Mouse (Mus musculus) forebrain, embryonic 11.5 days (tissue): ENCODE measurements at regions not wholly inside any gene's neighbourhood (a gene's known extent, or its start where the extent isn't known, plus 50 kb on each side); places are given as distances from the start of the nearest gene placed in this dataset.

Experiments
- ATAC-seq: fragments of 200-750 bp; cut with Nextera tagmentation; replicated peaks from 2 replicates; pipeline ENCODE4 v1.8.0; 2017; ENCODE audit warnings: moderate TSS enrichment; ENCODE audit not compliant: low FRiP score
- DNase-seq: peaks from one replicate; pipeline ENCODE4 v3.0.0-alpha.2; 2017; ENCODE audit warnings: low spot score
- H3K27ac ChIP-seq: fragments of 300-500 bp; sonication (generic); 2 replicates; pipeline ENCODE4 v1.5.1; 2014; ENCODE audit warnings: low read depth, low read length
- H3K27me3 ChIP-seq: fragments of 300-500 bp; sonication (generic); 2 replicates; pipeline ENCODE4 v1.6.1; 2014; ENCODE audit warnings: mild to moderate bottlenecking, low read length, mixed read lengths; ENCODE audit not compliant: control insufficient read depth, insufficient read depth
- H3K36me3 ChIP-seq: fragments of 300-500 bp; sonication (generic); 2 replicates; pipeline ENCODE4 v1.6.1; 2014; ENCODE audit warnings: mild to moderate bottlenecking, low read length, moderate library complexity, mixed read lengths; ENCODE audit not compliant: control insufficient read depth, insufficient read depth
- H3K4me1 ChIP-seq: fragments of 300-500 bp; sonication (generic); replicated peaks from 2 replicates; pipeline ENCODE4 v1.6.1; 2014; ENCODE audit warnings: low read length, mixed read lengths; ENCODE audit not compliant: control insufficient read depth, insufficient read depth
- H3K4me2 ChIP-seq: fragments of 300-500 bp; sonication (generic); 2 replicates; pipeline ENCODE4 v1.6.1; 2014; ENCODE audit warnings: low read depth, mild to moderate bottlenecking, low read length, moderate library complexity, mixed read lengths; ENCODE audit not compliant: severe bottlenecking
- H3K4me3 ChIP-seq: fragments of 300-500 bp; sonication (generic); 2 replicates; pipeline ENCODE4 v1.5.1; 2014; ENCODE audit warnings: low read depth, low read length
- H3K9ac ChIP-seq: fragments of 300-500 bp; sonication (generic); 2 replicates; pipeline ENCODE4 v1.6.1; 2014; ENCODE audit warnings: low read length
- H3K9me3 ChIP-seq: fragments of 300-500 bp; sonication (generic); 2 replicates; pipeline ENCODE4 v1.6.1; 2016; ENCODE audit warnings: low read length, mixed read lengths; ENCODE audit not compliant: control insufficient read depth
- WGBS: fragments of 180-500 bp; shearing (Covaris S2); extraction: QIAGEN DNeasy Blood & Tissue Kit; methylation state at CpG from one replicate; pipeline ENCODE4 v1.1.7; 2014; 5-methylcytosine and 5-hydroxymethylcytosine counted together

- ATAC-seq (no peak), DNase-seq (no peak)
- 74% methylated on average over 7 of the region's 7 CpGs for WGBS
- no peaks in the 10 kb centered on the region for H3K9me3 ChIP-seq
- H3K4me1 ChIP-seq, result no peaks in the 10 kb centered on the region
- H3K27ac ChIP-seq, result no peak overlapping the region
- H3K36me3 ChIP-seq, result no peaks in the 10 kb centered on the region
- H3K27me3 ChIP-seq, result no peaks in the 10 kb centered on the region
- H3K4me2 ChIP-seq, result no peak overlapping the region
- H3K4me3 ChIP-seq, result no peak overlapping the region
- no peak overlapping the region for H3K9ac ChIP-seq
Measured at GRCm38 (mm10) chr13:102576871-102577662, 116.3 kb upstream of the Cd180 start.

GRCm38 (mm10) chr13:102578811-102579210 is 114.5 kb upstream of the Cd180 start:
- ATAC-seq (no peak), DNase-seq (no peak)
- H3K4me1 ChIP-seq, result no peaks in the 10 kb centered on the region
- no peaks in the 10 kb centered on the region for H3K36me3 ChIP-seq
- no peak overlapping the region for H3K4me2 ChIP-seq
- H3K27me3 ChIP-seq, result no peaks in the 10 kb centered on the region
- H3K27ac ChIP-seq, result no peak overlapping the region
- H3K9me3 ChIP-seq, result no peaks in the 10 kb centered on the region
- H3K9ac ChIP-seq, result no peak overlapping the region
- no peak overlapping the region for H3K4me3 ChIP-seq
- 86% methylated on average over 2 of the region's 2 CpGs for WGBS

DNA sequence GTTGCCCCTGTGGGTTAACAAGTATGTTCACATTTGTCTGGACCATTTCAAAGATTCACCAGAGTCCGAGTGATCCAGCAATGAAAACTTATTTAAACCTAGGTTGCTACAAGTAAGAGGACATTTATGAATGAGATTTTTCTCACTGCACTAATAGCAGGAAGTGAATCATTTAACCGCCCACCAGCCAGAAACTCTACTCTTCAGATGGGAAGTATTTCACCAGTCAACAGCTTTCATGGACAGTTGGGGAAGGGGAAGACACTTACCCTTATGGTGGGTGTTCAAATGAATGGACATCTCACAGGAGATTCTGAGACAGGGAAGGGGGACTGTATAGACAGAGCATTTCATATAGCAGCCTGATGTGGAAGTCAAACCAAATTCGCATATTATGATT is 113.7 kb upstream of the Cd180 start:
- Histone ChIP-seq H3K9ac (no peak overlapping the region), H3K27ac (no peak overlapping the region), H3K4me2 (no peak overlapping the region), H3K4me1 (no peaks in the 10 kb centered on the region), H3K9me3 (no peaks in the 10 kb centered on the region), H3K27me3 (no peaks in the 10 kb centered on the region), H3K4me3 (no peak overlapping the region), H3K36me3 (no peaks in the 10 kb centered on the region)
- WGBS, result 93% methylated on average over 3 of the region's 3 CpGs
- ATAC-seq, result no peak
- DNase-seq, result no peak

GRCm38 (mm10) chr13:102583984-102584645 is 109.2 kb upstream of the Cd180 start:
- Histone ChIP-seq H3K27me3 (no peaks in the 10 kb centered on the region), H3K4me1 (no peaks in the 10 kb centered on the region), H3K9me3 (no peaks in the 10 kb centered on the region), H3K4me3 (no peak overlapping the region), H3K27ac (no peak overlapping the region), H3K36me3 (no peaks in the 10 kb centered on the region), H3K4me2 (no peak overlapping the region), H3K9ac (no peak overlapping the region)
- 86% methylated on average over 12 of the region's 12 CpGs for WGBS
- no peak for ATAC-seq
- DNase-seq, result no peak

- no peak overlapping the region for H3K9ac ChIP-seq
- whole genome bisulfite sequencing, result 80% methylated on average over 6 of the region's 6 CpGs
- DNase-seq, result no peak
Measured at GRCm38 (mm10) chr13:102586215-102586614, 107.1 kb upstream of the Cd180 start.

DNA sequence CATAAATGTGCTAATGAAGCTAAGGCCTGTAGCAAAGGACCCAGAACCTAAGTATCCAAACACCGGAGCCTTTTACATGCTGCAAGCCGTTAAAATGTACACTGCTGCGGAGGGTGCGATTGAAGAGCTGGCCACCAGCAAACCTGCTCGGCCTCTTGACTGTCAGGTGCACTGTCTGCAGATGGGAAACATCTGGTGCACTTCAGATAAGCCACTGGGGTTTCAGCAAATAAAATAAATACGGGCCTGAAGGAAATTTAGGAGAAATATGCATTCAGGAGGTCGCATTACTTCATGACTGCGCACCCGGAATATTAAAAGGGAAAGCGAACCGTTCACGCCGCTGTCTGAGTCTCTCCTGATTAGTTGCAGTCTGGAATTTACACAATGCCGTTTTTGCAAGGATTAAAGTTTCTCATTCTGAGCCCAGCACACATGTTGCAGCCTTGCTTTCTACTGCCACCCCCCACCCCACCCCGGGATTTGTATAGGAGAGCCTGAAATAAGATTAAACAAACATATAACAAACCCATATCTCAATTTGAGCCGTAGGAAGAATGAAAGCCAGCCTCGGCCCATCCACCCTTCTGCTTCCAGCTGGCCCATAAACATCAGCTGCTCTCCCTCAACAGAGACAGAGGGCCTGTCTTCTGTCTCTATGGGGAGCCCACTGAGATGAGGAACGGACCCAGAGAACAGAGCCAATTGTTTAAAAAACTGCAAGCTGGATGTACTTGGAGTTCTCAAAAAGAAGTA is 103.5 kb upstream of the Cd180 start:
- H3K4me3 ChIP-seq, result no peak overlapping the region
- H3K36me3 ChIP-seq, result no peaks in the 10 kb centered on the region
- no peak overlapping the region for H3K4me2 ChIP-seq
- no peaks in the 10 kb centered on the region for H3K9me3 ChIP-seq
- DNase-seq (no peak), ATAC-seq (no peak; the same call in 1 of the 2 replicates)
- H3K27me3 ChIP-seq, result no peaks in the 10 kb centered on the region
- H3K9ac ChIP-seq, result no peak overlapping the region
- H3K27ac ChIP-seq, result no peak overlapping the region
- no peaks in the 10 kb centered on the region for H3K4me1 ChIP-seq
- whole genome bisulfite sequencing, result 64% methylated on average over 18 of the region's 18 CpGs

More at GRCm38 (mm10) chr13:102586215-102586614, 107.1 kb upstream of the Cd180 start:
- Histone ChIP-seq H3K27me3 (no peaks in the 10 kb centered on the region), H3K36me3 (no peaks in the 10 kb centered on the region), H3K27ac (no peak overlapping the region), H3K9me3 (no peaks in the 10 kb centered on the region), H3K4me2 (no peak overlapping the region), H3K4me1 (no peaks in the 10 kb centered on the region), H3K4me3 (no peak overlapping the region)
- ATAC-seq, result no peak

- Histone ChIP-seq H3K4me1 (no peaks in the 10 kb centered on the region), H3K4me2 (no peak overlapping the region), H3K27ac (no peak overlapping the region), H3K36me3 (no peaks in the 10 kb centered on the region), H3K4me3 (no peak overlapping the region), H3K9ac (no peak overlapping the region), H3K9me3 (no peaks in the 10 kb centered on the region), H3K27me3 (no peaks in the 10 kb centered on the region)
- DNase-seq, result no peak
- WGBS, result 77% methylated on average over 4 of the region's 4 CpGs
- no peak for ATAC-seq
Measured at GRCm38 (mm10) chr13:102591803-102592537, 101.4 kb upstream of the Cd180 start.
